Mouse (Mus musculus): ENCODE measurements around the gene Rab5if.

Gene Rab5if

DNA sequence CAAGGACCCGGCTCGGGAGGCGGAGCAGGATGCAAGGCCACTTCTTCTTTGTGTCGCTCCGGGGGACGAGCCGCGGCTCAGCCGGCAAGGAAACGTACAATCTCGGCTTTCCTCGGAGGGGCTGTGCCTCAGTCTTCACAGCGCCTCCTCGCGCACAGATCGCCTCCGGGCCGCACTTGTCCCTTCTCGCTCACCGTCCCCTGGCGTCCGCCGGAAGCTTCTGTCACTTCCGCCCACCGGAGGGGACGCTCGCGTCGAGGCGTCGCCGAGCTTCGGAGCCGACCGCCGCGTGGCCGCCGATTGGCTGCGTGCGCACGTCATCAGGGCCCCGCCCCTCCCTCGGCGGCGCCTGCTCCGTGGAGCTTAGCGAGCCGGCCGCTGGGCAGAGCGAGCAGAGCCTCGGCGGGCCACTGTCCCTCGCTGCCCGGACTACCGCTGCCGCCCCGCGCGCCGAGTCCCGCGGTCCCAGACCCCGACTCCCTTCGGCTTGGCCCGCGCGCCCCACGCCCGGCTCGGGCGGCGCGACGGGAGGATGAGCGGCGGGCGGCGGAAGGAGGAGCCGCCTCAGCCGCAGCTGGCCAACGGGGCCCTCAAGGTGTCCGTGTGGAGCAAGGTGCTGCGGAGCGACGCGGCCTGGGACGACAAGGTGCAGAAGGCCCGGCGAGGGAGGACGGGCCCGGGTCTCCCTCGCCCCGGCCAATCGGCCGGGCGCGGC, at the start of gene Rab5if:
TSS of gene Rab5if (plus strand) at position 357 of the 715 bp plus-strand sequence.
- peak; percentile 48; the same call in 1 of the 2 replicates for TF ChIP-seq GATA4 (IDR thresholded peaks at IDR 0.05; ENCODE audit: insufficient replicate concordance, low read length)

DNA sequence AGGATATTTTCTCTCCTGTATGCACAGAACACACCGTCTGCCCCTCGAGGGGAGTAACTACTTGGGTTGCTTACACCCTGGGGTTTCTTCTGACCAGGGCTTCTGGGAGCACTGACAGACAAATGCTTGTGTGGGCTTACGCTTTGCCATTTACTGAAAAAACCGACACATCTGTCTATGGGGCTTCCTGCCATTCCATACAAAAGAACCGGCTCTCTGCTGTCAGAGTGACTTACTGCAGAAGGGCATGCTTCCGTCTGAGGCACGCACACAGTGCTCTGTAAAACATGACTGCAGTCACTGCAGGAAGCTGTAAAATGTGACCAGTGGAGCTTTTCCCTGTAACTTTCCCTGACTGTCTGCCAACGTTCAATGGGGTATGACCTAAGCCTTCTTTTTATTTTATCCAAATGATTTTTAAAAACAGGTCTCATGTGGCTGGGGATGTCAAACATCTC, 48.6 kb upstream of the Rab5if start:
- TF ChIP-seq GATA4 (IDR thresholded peaks at IDR 0.05; ENCODE audit: insufficient replicate concordance, low read length): no peak

DNA sequence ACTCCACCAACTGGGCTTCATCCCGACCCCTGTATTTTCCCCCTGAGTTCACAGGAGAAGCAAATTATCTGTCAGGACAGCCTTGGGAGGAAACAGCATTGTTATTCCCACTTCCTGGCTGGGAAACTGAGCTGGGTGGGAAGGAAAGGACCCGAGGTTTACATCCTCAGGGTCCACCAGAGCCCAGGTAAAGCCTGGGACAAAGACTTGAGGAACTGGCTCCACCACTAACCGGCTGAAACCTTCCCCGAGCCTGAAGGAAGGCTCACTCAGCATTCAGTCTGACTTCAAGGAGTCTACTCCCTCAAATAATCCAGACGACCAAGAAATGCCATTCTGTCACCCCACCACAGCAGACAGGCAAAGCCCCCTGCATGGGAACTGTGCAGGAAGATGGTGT, 48.0 kb upstream of the Rab5if start:
- no peak for TF ChIP-seq GATA4 (IDR thresholded peaks at IDR 0.05; ENCODE audit: insufficient replicate concordance, low read length)

DNA sequence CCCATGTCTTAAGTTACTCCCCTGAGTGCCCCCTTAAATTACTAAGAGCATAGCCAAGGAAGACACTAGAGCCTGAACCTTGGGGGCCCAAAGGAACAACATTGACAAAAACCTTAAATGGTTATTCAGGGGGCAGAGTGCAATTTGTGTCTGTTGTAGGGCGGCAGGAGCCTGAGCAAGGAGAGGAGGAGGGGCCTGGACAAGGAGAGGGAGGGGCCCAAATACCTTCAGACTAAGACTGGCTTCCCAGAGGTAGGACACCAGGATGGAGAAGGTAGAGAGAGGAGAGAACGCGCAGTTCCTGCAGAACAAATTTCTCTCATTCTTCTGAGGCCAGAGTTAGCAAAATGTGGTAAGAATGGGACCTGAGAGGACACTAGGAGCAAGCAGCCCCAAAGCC, 47.5 kb upstream of the Rab5if start:
- TF ChIP-seq GATA4 (IDR thresholded peaks at IDR 0.05; ENCODE audit: insufficient replicate concordance, low read length): no peak

DNA sequence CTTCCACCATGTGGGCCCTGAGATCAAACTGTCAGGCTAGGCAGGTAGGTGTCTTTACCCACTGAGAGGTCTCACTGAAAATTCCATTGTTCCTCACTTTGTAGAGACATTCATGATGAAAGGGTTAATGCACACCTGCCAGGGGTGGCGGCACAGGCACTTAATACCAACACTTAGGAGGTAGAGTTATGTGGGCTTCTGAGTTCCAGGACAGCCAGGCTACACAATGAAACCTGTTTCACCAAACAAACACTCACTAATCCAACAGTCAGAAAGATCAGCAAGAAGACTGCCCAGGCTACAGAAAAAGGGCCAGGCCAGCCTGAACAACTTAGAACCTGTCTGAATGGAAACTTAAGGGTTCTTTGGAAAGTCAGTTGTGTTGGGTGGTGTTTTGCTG, 46.8 kb upstream of the Rab5if start:
- TF ChIP-seq GATA4 (IDR thresholded peaks at IDR 0.05; ENCODE audit: insufficient replicate concordance, low read length): no peak

DNA sequence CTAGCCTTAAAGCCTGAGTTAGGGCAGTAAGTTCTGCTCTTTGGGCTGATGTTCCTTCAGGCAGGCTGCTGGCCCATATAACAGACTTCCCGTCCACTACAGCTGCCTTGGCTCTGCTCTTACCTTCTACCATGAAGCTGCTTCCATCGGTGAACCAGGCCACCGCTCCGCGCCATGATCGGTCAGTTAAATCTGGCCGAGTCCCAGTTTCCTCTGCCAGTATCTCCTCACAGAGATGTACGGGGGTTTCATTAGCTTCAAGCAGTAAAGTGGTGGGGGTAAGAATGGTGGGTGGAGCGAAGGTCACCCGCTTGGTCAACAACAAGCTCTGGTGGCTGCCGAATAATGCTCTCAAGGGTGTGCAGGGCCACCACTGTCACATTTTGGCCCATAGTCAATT, 28.6 kb upstream of the Rab5if start:
- TF ChIP-seq GATA4 (IDR thresholded peaks at IDR 0.05; ENCODE audit: insufficient replicate concordance, low read length): no peak

DNA sequence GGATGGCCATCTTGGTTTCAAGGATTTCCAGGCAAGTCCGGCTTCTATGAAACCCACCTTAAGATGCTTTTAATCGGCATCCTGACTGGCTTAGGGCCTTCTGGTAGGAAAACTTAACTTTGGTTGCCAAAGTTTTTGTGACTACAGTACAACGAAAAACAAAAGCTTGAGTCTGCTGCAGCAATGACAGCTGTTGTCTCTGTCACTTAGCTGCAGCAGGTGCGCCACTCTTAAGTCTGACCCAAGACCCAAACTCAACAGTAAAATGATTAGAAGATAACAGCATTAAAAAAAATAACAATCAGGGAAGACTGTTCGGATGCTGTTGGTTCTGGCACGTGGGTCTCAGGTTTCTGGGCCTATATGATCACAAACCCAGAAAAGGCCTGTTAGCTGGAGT, 24.1 kb upstream of the Rab5if start:
- TF ChIP-seq GATA4 (IDR thresholded peaks at IDR 0.05; ENCODE audit: insufficient replicate concordance, low read length): no peak

DNA sequence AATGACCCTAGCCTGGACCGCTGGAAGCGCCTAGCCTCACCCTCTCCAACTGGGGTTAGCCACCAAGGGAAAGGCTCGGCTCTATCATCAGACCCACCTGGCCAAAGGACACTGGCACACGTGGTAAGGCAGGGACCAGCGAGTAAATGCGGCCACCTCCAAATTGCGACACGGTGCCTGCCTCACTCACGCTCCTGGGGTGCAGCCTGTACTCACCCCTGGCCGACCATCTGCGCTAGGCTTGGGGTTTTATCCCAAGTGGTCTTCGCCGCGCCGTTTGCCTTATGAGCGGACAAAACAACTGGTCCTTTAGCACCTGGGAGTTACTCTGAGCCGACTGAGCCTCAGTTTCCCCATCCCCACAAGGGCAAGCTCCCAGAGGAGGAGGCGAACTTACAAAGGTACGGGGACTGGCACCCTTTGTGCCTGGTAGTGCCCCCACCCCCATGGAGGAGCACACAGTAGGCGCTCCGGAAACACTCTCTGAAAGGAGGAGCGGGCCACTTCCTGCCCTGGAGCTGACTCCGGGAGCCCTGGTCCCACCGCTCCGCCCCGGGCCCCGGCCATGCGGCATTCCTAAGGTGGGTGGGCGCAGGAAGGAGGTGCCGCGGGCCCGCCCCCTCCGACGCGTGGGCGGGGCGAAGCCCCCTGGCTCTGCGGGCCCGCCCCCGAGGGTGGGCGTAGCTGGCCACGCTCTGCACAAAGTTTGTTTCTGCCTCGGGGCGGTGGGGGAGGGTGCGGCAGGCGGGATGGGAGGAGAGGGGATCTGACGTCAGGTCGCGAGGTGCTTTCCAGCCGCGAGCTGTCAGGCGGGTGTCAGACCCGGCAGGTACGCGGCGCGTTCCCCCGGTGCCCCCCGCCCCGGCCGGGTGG, 23.4 kb upstream of the Rab5if start, which contains the start of gene Tgif2:
TSS of gene Tgif2 (plus strand) at position 689 of the 873 bp plus-strand sequence.
- TF ChIP-seq GATA4 (IDR thresholded peaks at IDR 0.05; ENCODE audit: insufficient replicate concordance, low read length): no peak

DNA sequence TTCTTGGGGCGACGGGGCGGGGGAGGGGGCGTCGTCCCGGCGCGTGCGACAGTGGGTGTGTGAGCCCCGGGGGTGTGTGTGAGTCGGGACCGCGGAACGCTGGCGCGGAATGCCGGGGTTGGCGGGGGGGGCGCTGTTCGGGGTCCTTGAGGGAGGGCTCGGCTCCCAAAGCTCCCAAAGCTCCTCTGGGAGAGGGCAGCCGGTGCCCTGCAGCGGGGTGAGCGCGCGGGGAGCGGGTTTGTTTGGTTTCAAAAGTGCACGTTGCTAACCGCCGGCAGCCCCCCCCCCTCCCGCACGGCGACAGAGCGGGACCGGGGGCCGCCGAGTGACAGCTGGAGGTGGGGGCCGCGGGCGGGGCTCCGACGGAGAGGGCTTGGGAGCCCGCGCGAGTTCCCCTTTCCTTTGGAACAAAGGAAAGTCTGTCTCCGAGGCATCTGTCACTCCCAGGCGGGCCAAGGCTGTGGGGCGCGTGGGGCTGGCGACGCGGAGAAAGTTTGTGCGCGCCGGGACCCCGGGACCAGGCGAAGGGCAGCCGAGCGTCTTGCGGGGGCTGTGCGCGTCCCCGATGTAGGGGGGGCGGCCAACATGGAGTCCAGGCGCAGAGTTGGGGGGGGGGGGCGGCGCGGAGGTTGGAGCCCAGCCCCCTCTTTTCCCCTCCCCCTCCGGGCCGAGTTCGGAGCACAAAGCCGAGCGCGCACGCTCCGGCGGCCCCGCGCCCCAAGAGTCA, 22.5 kb upstream of the Rab5if start:
- TF ChIP-seq GATA4 (IDR thresholded peaks at IDR 0.05; ENCODE audit: insufficient replicate concordance, low read length): no peak

DNA sequence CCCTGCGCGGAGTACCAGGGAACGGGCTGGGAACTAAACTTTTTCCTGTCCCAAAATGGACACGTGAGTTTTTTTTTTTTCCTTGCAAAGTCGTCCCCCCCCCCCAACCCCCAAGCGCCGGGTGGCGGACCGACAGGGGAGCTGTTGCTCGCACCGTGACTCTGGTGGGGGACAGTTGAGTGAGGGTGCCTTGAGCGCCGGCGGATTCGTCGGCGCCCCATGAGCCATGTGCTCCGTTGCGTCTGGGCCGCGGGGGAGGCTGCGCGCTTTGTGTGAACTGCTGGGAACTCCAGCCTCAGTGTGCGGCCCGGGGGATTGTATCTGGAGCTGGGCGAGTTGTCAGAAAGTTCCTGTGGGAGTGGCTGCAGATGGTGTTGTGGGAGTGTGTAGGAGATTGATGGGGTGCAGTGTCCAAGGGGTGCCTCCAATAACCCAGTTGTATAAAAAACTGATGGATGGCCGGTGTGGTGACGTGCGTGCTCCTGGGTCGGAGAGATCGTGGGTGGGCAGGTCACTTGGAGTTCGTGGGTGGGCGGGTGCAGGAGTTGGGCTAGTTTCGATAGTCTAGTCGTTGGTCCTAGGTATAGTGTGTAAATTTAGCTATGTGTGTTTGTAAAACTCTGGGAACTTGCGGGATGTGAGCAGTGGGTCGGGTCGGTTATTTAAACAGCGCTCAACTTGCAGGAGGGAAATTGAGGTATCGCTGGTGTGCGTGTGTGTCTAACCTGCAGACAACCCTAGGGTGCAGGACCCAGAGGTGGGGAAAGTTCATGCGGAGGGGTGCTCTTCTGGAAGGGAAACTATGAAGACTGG, 21.7 kb upstream of the Rab5if start:
- TF ChIP-seq GATA4 (IDR thresholded peaks at IDR 0.05; ENCODE audit: insufficient replicate concordance, low read length): no peak

DNA sequence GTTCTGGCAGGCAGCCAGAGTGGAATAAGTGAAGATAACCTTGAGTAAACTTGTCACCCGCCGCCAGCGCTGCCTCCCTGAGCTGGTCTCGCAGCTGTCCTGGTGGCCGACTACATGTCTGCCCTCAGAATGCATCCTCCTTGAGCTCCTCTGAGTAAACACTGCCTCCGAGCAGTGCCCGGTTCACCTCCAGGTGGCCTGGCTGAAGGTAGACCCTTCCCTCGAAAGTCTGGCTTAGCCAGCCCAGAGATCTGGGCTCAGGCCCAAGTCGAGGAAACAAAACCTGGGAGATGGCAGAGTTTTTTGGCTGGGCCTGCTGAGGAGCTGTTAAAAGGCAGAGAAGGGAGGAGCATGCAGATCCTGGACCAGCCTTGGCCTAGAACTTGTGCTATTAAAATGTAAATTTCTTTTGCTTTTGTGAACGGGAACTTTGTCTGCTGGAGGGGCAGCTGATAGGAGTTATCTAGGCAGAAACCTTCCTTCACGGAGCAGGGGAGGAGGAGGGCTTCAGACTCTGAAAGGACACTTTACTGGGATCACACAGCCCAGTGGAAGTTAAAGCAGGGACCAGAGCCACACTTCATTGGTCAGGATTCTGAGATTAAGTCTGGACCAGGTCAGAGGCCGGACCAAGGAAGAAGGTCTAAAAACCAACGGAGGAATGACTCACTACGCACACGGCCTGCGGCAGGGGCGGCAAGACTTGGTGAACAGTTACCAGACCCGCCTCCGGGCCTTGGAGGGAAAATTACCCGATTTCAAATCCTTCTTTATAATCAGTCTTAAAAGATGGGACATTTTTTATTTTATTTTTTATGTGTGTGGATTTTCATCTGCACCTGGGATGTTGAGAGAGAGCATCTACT, 20.9 kb upstream of the Rab5if start:
- TF ChIP-seq GATA4 (IDR thresholded peaks at IDR 0.05; ENCODE audit: insufficient replicate concordance, low read length): peak; percentile 15; the same call in 1 of the 2 replicates

DNA sequence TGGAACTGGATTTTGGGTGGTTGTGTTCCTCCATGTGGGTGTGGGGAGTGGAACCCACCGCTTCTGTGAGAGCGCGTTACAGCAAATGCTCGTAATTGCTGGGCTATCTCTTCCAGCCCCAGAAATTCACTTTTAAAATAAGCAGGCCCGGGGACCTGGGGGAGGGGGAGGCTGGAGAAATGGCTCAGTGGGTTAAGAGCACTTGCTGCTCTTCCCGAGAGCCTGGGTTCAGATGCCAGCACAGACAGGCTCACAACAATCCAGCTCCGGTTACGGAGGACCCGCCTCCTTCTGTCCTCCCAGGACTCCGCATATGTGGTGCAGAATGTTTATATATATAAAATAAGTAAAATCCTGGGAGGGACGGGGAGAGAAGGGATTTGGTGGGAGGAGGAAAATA, 20.2 kb upstream of the Rab5if start:
- no peak for TF ChIP-seq GATA4 (IDR thresholded peaks at IDR 0.05; ENCODE audit: insufficient replicate concordance, low read length)

DNA sequence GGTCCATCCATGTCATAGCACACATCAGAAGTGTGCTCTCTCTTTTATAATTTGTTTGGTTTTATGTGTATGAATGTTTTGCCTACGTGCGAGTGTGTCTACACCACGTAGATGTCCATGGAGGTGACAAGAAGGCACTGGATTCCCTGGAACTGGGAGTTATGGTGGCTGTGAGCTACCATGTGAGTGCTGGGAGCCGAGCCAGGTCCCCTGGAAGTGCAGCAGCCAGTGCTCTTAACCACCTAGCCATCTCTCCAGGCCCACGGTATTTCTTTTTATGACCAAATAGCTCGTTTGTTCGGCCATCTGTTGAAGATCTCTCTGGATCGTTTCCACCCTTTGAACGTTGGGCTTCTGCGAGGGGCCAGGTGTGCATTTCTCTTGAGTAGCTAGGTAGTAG, 19.6 kb upstream of the Rab5if start:
- no peak for TF ChIP-seq GATA4 (IDR thresholded peaks at IDR 0.05; ENCODE audit: insufficient replicate concordance, low read length)

DNA sequence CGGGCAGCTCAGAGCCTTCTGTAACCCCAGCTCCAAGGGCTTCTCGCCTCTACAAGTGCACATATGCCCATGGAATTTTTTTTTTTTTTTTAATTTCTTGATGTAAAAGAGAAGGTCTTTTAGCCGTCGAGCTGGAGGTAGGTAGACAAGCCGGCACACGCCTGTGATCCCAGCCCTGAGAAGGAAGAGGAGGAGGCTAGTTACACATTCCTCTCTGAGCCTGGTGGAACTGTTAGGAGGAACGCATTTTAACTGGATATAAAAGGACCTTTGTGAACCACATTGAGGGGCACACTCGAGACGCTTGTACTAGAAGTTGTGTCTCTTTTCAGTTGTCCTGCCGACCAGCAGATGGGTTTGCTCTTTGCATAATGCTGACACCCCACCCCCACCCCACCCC, 18.2 kb upstream of the Rab5if start:
- no peak for TF ChIP-seq GATA4 (IDR thresholded peaks at IDR 0.05; ENCODE audit: insufficient replicate concordance, low read length)

All from liver, adult (tissue).